Mouse (Mus musculus): ENCODE results near the gene Slc23a4. TPM values are rescaled to one million over a fixed set of nuclear protein-coding genes. Genes with fewer than 3 reads are reported as not detected.
A peak's percentile ranks its signal among the peaks of the same experiment; 100 is the strongest.

Gene Slc23a4
- total and polyA plus RNA-seq, 2 experiments from 2014 or later = 0.68 to 2.6 TPM

DNA sequence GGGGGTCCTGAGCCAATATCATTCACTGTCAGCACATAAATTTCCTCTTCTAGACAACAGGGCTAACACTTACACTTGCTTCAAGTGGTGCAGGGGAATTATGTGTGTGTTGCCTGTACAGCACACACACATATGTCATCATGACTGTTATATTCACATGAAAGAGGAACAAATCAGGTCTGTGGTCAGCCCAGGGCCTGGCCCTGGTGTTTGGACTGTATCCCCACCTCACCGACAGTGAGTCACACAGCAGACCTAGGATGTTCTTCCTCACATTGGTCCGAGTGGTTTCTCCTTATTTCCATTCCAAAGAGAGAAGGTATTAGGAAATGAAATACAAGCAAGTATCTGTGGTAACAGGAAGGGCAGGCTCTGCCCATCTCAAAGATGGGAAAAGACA is 23.7 kb downstream of the Slc23a4 start:
- TF ChIP-seq CTCF (IDR thresholded peaks at IDR 0.05; ENCODE audit: low read depth) = no peak
- DNase-seq (ENCODE audit: low spot score) (no peak), ATAC-seq (no peak)
- Histone ChIP-seq H3K9ac (replicated peaks; ENCODE audit: low read length) (no peak overlapping the region), H3K4me2 (ENCODE audit: low read depth, low read length) (no peak overlapping the region), H3K4me1 (ENCODE audit: insufficient read depth, low read length) (no peaks in the 10 kb centered on the region), H3K36me3 (ENCODE audit: insufficient read depth, low read length) (no peaks in the 10 kb centered on the region), H3K9me3 (ENCODE audit: low read length) (no peaks in the 10 kb centered on the region), H3K4me3 (ENCODE audit: low read length) (no peak overlapping the region), H3K27me3 (ENCODE audit: insufficient read depth, low read length) (no peaks in the 10 kb centered on the region), H3K27ac (no peak overlapping the region)
- 84% methylated on average over 2 of the region's 2 CpGs for WGBS

DNA sequence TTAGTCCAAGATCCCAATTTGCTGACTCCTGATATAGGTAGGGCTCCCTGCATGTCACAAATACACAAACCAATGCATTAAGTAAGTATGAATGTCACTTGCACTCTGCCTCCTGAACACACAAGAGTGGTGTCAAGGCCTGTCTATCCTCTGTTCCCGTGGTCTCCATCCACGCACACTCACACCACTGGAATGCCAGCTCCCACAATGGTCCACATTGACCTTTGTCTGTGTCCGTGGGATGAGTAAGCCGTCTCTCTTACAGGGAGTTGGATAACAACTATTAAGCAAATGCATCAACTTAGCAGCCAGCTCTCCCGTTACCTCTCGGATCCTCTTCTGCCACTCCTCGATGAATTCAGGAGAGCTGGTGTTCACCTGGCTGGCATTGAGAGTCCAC is 29.1 kb downstream of the Slc23a4 start:
- Histone ChIP-seq H3K9ac (replicated peaks; ENCODE audit: low read length) (no peak overlapping the region), H3K4me1 (ENCODE audit: insufficient read depth, low read length) (peaks cover 3% of the 10 kb centered on the region; the same call in 1 of the 2 replicates), H3K9me3 (ENCODE audit: low read length) (no peaks in the 10 kb centered on the region), H3K36me3 (ENCODE audit: insufficient read depth, low read length) (no peaks in the 10 kb centered on the region), H3K4me2 (ENCODE audit: low read depth, low read length) (no peak overlapping the region), H3K27ac (no peak overlapping the region), H3K27me3 (ENCODE audit: insufficient read depth, low read length) (no peaks in the 10 kb centered on the region), H3K4me3 (ENCODE audit: low read length) (no peak overlapping the region)
- 89% methylated on average over 7 of the region's 7 CpGs for WGBS
- ATAC-seq (no peak), DNase-seq (ENCODE audit: low spot score) (no peak)
- TF ChIP-seq CTCF (IDR thresholded peaks at IDR 0.05; ENCODE audit: low read depth) = no peak

DNA sequence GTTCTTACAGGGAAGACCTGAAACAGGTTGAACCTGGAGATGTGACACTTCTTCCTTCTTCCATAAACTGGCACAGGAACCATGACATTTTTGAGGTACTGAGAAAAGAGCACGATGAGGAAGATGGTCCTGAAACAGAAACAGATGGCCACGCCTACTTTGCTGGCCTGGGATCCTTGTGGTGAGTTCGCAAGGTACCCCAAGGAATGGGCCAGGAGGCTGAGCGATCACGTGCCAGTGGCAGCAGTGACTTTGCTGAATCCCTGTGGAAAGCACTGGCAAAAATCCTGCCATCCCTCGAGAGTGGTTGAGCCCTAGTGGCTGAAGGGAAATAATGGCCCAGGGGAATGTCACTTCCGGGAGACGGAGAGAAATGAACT is 32.4 kb downstream of the Slc23a4 start:
- no peak for DNase-seq (ENCODE audit: low spot score)

DNA sequence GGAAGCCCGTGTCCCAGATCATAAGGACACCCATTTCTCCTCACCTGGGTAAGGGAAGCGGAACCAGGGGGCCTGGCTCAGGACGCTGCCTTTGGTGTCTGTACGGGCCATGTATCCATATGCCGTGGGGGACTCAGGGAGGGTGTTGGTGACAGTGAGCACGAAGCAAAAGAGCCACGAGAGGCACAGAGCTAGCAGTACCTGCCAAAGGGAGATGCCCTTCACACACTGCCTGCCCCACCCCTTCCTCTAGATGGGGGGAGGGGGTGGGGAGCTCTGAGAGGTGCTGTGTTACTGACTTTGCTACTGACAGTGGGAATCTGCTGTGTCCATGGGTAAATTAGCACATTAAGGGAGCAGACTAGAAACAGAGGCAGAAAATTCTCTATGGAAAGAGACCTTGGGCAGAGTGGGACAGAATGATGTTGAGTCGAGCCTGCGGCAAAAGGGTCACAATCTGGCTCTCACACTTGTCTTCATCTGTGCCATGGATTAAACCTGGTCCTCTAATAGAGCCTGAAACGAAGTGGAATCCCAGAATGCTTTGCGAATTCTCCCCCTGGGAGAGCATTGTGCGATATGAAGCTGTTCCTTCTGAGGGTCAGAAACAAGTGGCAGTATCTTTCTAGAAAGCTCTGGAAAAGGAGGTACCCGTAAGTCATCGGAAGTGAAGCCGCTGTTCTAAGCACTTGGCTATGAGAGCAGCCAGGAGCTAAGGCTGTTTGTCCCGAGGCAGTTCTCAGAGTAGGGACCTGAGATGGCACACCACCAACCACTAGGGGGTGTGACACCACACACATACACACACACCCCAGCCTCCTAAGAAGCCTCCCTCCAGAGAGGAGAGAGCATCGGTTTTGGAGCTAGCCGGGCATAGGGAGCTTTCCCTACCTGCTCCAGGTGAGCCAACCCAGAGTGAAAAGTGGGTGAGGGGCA is 33.0 kb downstream of the Slc23a4 start:
- H3K4me2 ChIP-seq (ENCODE audit: low read depth, low read length) = peak overlapping the region; percentile 31
- no peaks in the 10 kb centered on the region for H3K9me3 ChIP-seq (ENCODE audit: low read length)
- peaks cover 3% of the 10 kb centered on the region; the same call in 1 of the 2 replicates for H3K4me1 ChIP-seq (ENCODE audit: insufficient read depth, low read length)
- no peaks in the 10 kb centered on the region for H3K36me3 ChIP-seq (ENCODE audit: insufficient read depth, low read length)
- peak; percentile 47 for DNase-seq (ENCODE audit: low spot score)
- peak; percentile 78 for ATAC-seq
- H3K27ac ChIP-seq = no peak overlapping the region
- H3K27me3 ChIP-seq (ENCODE audit: insufficient read depth, low read length) = no peaks in the 10 kb centered on the region
- peak; percentile 64 for TF ChIP-seq CTCF (IDR thresholded peaks at IDR 0.05; ENCODE audit: low read depth)
- H3K9ac ChIP-seq (replicated peaks; ENCODE audit: low read length) = no peak overlapping the region
- no peak overlapping the region for H3K4me3 ChIP-seq (ENCODE audit: low read length)
- WGBS = 54% methylated on average over 18 of the region's 18 CpGs

More for the DNA sequence above, 32.4 kb downstream of the Slc23a4 start:
- 40% methylated on average over 8 of the region's 8 CpGs for WGBS
- Histone ChIP-seq H3K4me1 (ENCODE audit: insufficient read depth, low read length) (peaks cover 3% of the 10 kb centered on the region; the same call in 1 of the 2 replicates), H3K9ac (replicated peaks; ENCODE audit: low read length) (no peak overlapping the region), H3K36me3 (ENCODE audit: insufficient read depth, low read length) (no peaks in the 10 kb centered on the region), H3K27ac (no peak overlapping the region), H3K4me2 (ENCODE audit: low read depth, low read length) (peak overlapping the region; percentile 31), H3K27me3 (ENCODE audit: insufficient read depth, low read length) (no peaks in the 10 kb centered on the region), H3K9me3 (ENCODE audit: low read length) (no peaks in the 10 kb centered on the region), H3K4me3 (ENCODE audit: low read length) (no peak overlapping the region)
- 0 out of 2 replicates have a peak, but pooled peaks have one; percentile 8 for ATAC-seq
- TF ChIP-seq CTCF (IDR thresholded peaks at IDR 0.05; ENCODE audit: low read depth) = peak; percentile 15; the same call in 1 of the 2 replicates

DNA sequence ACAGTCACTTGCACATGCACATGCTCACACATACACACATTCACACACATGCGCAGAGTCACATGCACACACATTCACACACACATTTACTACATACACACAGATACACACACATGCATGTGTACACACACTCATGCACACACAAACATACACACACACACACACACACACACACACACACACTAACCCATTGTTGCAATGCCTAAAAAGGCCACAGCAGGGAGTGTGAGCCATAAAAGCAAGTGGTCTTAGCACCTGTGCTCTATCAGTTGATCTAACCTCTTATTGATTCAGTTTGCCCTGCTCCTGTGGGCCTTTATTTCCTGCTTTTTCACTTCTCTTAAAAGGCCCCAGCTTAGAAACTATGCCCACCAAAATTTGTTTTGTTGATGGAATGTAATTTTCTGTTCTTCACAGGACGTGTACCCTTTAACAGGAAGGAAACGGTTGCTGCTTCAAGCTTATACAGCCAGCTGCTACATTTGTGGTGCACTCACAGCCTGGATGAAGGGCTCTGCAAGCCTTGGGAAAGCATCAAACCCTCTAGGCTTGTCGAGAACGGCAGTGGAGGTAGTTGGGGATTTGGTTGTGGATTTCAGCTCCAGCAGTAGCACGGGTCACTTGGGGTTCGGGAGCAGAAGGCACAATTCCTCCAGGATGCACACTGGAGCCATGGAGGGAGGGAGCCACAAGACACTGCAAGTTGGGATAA is 36.1 kb downstream of the Slc23a4 start:
- WGBS = 73% methylated on average over 7 of the region's 7 CpGs
- no peaks in the 10 kb centered on the region for H3K36me3 ChIP-seq (ENCODE audit: insufficient read depth, low read length)
- no peaks in the 10 kb centered on the region for H3K9me3 ChIP-seq (ENCODE audit: low read length)
- TF ChIP-seq CTCF (IDR thresholded peaks at IDR 0.05; ENCODE audit: low read depth) = no peak
- H3K4me2 ChIP-seq (ENCODE audit: low read depth, low read length) = no peak overlapping the region
- H3K9ac ChIP-seq (replicated peaks; ENCODE audit: low read length) = no peak overlapping the region
- no peak overlapping the region for H3K4me3 ChIP-seq (ENCODE audit: low read length)
- ATAC-seq = no peak
- no peak for DNase-seq (ENCODE audit: low spot score)
- no peaks in the 10 kb centered on the region for H3K27me3 ChIP-seq (ENCODE audit: insufficient read depth, low read length)
- peaks cover 3% of the 10 kb centered on the region; the same call in 1 of the 2 replicates for H3K4me1 ChIP-seq (ENCODE audit: insufficient read depth, low read length)
- no peak overlapping the region for H3K27ac ChIP-seq

DNA sequence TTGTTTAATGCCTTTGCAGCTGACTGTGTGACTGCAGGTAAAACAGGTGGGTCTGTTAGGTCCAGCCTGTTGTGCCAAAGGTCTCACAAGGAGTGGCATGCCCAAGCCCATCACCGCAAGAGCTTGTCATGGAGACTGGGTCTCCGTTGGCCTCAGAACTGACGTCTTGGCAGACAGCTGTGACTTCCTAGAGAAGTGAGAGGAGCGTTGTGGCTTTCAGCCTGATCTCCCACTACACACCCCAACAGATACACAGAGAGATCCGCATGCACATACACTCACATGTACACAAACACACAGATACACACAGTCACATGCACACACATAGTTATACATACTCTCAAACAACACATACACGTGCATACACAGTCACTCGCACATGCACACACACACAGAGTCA is 36.7 kb downstream of the Slc23a4 start:
- H3K4me1 ChIP-seq (ENCODE audit: insufficient read depth, low read length) = peaks cover 3% of the 10 kb centered on the region; the same call in 1 of the 2 replicates
- no peak overlapping the region for H3K27ac ChIP-seq
- 89% methylated on average over 7 of the region's 7 CpGs for WGBS
- H3K4me2 ChIP-seq (ENCODE audit: low read depth, low read length) = no peak overlapping the region
- no peak overlapping the region for H3K4me3 ChIP-seq (ENCODE audit: low read length)
- TF ChIP-seq CTCF (IDR thresholded peaks at IDR 0.05; ENCODE audit: low read depth) = no peak
- DNase-seq (ENCODE audit: low spot score) = no peak
- no peak overlapping the region for H3K9ac ChIP-seq (replicated peaks; ENCODE audit: low read length)
- no peaks in the 10 kb centered on the region for H3K36me3 ChIP-seq (ENCODE audit: insufficient read depth, low read length)
- ATAC-seq = no peak
- H3K27me3 ChIP-seq (ENCODE audit: insufficient read depth, low read length) = no peaks in the 10 kb centered on the region
- H3K9me3 ChIP-seq (ENCODE audit: low read length) = no peaks in the 10 kb centered on the region
